Mouse (Mus musculus) left cerebral cortex, postnatal 25 days (tissue): Measurements from ENCODE around the gene Dohh. TPM values are rescaled to one million over a fixed set of nuclear protein-coding genes. Genes with fewer than 3 reads are reported as not detected.
A peak's percentile ranks its signal among the peaks of the same experiment; 100 is the strongest.

Source experiments
- DNase-seq, 2 experiments: peaks; one replicate each; pipeline ENCODE4 v3.0.0; 2022; ENCODE audit warnings: low spot score in 2 of 2, mixed read lengths in 1 of 2
- intact Hi-C: fragments of 180-260 bp; cut with DNase I; formaldehyde crosslinking; loops from one replicate; pipeline ENCODE4 v1.15.1; 2025
- total RNA-seq, 2 experiments: library from RNA; stranded (reverse); gene quantifications; 2 replicates each; pipeline ENCODE4 v1.2.3; 2021

The Dohh gene
- total RNA-seq, result 10 to 100 TPM; 83.7 to 87.7 TPM

- intact Hi-C loops, result no loop called here
Observed at GRCm38 (mm10) chr10:81383802-81384604, at the start of gene Dohh, which contains the start of gene Gm48551. Gene Dohh (plus strand): TSS chr10:81384428. Gene Gm48551 (plus strand): TSS chr10:81384466.

GRCm38 (mm10) chr10:81335393-81336340, 48.6 kb upstream of the Dohh start:
- no peak for DNase-seq
- intact Hi-C loops, result no loop called here

More at GRCm38 (mm10) chr10:81383802-81384604, at the start of gene Dohh, which contains the start of gene Gm48551:
- DNase-seq, result peak; percentile 98 to 99

GRCm38 (mm10) chr10:81336558-81336957, 47.7 kb upstream of the Dohh start:
- no peak for DNase-seq
- intact Hi-C loops, result no loop called here

- no peak for DNase-seq
- intact Hi-C loops, result loop anchor here (5.0 kb wide), 1 partner anchor 53 kb away; no protein-coding TSS in a partner anchor
Observed at GRCm38 (mm10) chr10:81340551-81341332, 43.5 kb upstream of the Dohh start.

GRCm38 (mm10) chr10:81341333-81341949, 42.8 kb upstream of the Dohh start:
- intact Hi-C loops, result loop anchor here (5.0 kb wide), 1 partner anchor 54 kb away; no protein-coding TSS in a partner anchor
- DNase-seq, result peak in 1 of 2 experiments; percentile 35

GRCm38 (mm10) chr10:81342686-81343505, 41.3 kb upstream of the Dohh start, which contains the start of gene Gipc3:
Gene Gipc3 (minus strand): TSS chr10:81343266.
- intact Hi-C loops, result loop anchor here (5.0 kb wide), 1 partner anchor 56 kb away; no protein-coding TSS in a partner anchor
- DNase-seq, result no peak

GRCm38 (mm10) chr10:81344421-81345161, 39.6 kb upstream of the Dohh start:
- intact Hi-C loops, result loop anchor here (5.0 kb wide), 2 partner anchors 57 to 147 kb away; no protein-coding TSS in a partner anchor
- no peak for DNase-seq

GRCm38 (mm10) chr10:81345162-81345534, 39.1 kb upstream of the Dohh start:
- no peak for DNase-seq
- intact Hi-C loops, result loop anchor here (5.0 kb wide), 1 partner anchor 148 kb away; no protein-coding TSS in a partner anchor

- intact Hi-C loops, result loop anchor here (5.0 kb wide), 1 partner anchor 149 kb away; no protein-coding TSS in a partner anchor
- DNase-seq, result peak; percentile 59 to 74
Observed at GRCm38 (mm10) chr10:81346453-81347067, 37.7 kb upstream of the Dohh start.

GRCm38 (mm10) chr10:81349146-81349545, 35.1 kb upstream of the Dohh start:
- no peak for DNase-seq

GRCm38 (mm10) chr10:81349961-81350350, 34.3 kb upstream of the Dohh start:
- intact Hi-C loops, result loop anchor here (2.0 to 5.0 kb wide), 2 partner anchors 59 to 153 kb away; partner anchors contain the start of gene Tjp3
- no peak for DNase-seq

More at GRCm38 (mm10) chr10:81349146-81349545, 35.1 kb upstream of the Dohh start:
- intact Hi-C loops, result loop anchor here (5.0 kb wide), 1 partner anchor 152 kb away; no protein-coding TSS in a partner anchor

- peak; percentile 100 for DNase-seq
- intact Hi-C loops, result loop anchor here (2.0 kb wide), 1 partner anchor 60 kb away; the partner anchor contains the start of gene Tjp3
Observed at GRCm38 (mm10) chr10:81350351-81351063, 33.7 kb upstream of the Dohh start, which contains the start of gene Hmg20b. Gene Hmg20b (minus strand): TSS chr10:81350480.

- intact Hi-C loops, result loop anchor here (2.0 kb wide), 1 partner anchor 61 kb away; the partner anchor contains the start of gene Tjp3
- no peak for DNase-seq
Observed at GRCm38 (mm10) chr10:81351678-81352291, 32.4 kb upstream of the Dohh start.

- DNase-seq, result no peak
- intact Hi-C loops, result no loop called here
Observed at GRCm38 (mm10) chr10:81354738-81355477, 29.3 kb upstream of the Dohh start.
